Mouse (Mus musculus) liver, postnatal 0 days (tissue): ENCODE measurements around the gene Ndufs7.

ENCODE experiments used
- CTCF ChIP-seq: sonication (generic); IDR thresholded peaks from 2 replicates; pipeline ENCODE4 v1.5.1; 2016; ENCODE audit warnings: antibody characterized with exemption, low read depth
- EP300 ChIP-seq: IDR thresholded peaks from 2 replicates; pipeline ENCODE4 v1.6.1; 2016; ENCODE audit warnings: antibody characterized with exemption, low read depth, mild to moderate bottlenecking

- no peak for TF ChIP-seq CTCF
- TF ChIP-seq EP300, result no peak
These were observed 20.8 kb upstream of the Ndufs7 start for GRCm38 (mm10) chr10:80227877-80228775.
